Mouse (Mus musculus) kidney, adult 9 months (tissue): ENCODE data around the gene Txndc5.

Experiments
- DNase-seq: peaks from one replicate; pipeline ENCODE4 v3.0.0; 2022

The Txndc5 gene

DNA sequence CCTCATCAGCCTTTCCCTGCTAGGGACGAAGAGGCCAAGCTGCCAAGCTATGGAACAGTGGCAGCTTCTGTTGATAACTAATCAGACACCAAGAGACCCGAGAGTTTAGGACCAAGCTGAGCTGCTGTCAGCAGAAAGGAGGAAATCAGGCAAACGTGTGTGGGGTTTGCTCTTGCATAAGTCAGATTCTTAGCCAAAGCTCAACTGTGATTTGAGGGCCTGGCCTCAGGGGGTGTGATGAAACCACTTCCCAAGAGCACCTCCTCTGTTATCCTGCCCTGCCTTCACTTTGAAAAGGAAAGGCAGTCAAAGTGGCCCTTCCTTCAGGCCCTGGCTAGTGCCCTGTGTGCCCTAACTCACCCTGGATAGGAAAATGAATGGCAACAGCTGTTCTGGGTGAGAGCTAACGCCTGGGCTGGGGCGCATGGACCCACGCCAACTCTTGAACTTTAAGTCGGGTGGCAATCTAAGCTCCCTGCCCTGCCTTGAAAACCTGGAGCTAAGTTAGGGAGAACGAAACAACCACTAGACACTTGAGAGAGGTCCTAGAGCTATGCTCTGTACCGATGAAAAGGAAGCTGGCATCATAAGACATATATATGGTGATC is at the start of gene Txndc5:
Gene Txndc5 (minus strand): TSS at position 138 of the 608 bp plus-strand sequence.
- DNase-seq = no peak

DNA sequence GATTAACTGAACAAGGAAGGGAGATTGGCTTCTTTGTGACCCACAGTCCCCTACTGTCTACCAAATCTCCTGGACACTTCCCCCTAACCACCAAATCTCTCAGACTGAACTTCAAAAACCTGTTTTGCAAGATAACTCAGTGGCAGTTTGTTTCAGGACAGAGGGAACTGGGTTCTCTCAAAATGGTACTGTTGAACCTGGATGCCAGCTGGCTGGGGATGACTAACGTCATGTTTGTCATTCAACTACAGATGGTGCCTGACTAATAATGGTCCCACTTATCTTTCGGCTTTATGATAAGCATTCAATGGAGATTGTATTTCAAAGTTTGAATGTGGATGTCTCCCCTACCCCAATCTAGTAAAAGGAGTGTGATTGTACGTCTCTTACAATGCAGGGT is 46.0 kb upstream of the Txndc5 start:
- no peak for DNase-seq

DNA sequence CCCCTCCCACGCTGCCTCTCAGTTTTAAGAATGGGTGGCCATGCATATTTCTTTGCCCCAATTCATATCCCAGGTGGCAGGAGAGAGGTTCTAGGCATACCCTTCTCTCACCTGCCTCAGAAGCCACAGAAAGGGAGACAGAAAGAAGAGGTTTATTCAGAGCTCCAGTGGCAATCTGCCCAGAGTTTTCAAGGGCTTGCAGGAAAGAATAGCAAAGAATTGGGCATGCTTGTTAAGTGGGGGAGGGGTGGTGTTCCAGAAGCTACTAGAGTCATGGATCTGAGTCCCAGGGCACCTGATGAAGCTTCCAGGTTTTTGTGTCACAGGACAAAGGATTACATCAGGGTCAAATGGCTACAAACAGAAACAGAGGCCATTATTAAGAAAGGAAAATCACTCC is 44.7 kb upstream of the Txndc5 start:
- no peak for DNase-seq

- peak; percentile 68 for DNase-seq
Measured at GRCm38 (mm10) chr13:38565245-38565644, 36.6 kb upstream of the Txndc5 start.

DNA sequence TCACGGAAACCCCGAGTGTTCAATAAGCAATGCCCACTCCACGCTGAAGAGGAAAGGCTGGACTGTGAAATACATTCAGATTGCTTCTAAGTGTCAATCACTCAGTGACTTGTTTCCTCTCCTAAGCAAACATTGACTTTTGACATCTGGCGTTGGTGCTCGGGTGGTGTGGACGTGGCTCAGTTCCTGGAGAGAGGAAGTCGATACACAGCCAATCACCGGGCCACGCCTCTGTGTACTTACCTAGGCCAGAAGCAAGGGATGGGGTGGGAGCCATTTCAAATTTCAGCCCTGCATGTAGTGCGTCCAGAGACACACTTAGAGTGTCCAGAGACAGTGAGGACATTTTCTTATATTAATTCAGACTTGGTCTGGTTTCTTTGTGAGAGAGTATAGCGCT is 26.0 kb upstream of the Txndc5 start:
- DNase-seq = no peak

GRCm38 (mm10) chr13:38554210-38554609 is 25.6 kb upstream of the Txndc5 start:
- DNase-seq = no peak

- no peak for DNase-seq
Measured at GRCm38 (mm10) chr13:38548681-38549080, 20.1 kb upstream of the Txndc5 start.

GRCm38 (mm10) chr13:38547717-38548116 is 19.1 kb upstream of the Txndc5 start:
- no peak for DNase-seq

DNA sequence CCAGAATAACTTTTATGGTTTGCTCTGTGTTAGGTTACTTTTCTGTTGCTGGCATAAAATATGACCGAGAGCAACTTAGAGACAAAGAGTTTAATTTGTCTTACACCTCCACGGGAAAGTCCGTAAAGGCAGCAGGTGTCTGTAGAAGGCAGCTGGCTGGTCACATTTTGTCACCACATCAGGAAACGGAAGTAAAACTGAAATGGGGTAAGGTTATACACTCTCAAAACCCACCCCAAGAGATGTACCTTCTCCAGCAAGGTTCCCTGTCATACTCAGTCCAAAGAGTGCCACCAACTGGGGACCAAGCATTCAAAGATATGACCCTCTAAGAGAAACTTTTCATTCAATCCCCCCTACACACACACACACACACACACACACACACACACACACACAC is 18.1 kb upstream of the Txndc5 start:
- no peak for DNase-seq

GRCm38 (mm10) chr13:38545460-38545859 is 16.8 kb upstream of the Txndc5 start:
- DNase-seq = no peak

DNA sequence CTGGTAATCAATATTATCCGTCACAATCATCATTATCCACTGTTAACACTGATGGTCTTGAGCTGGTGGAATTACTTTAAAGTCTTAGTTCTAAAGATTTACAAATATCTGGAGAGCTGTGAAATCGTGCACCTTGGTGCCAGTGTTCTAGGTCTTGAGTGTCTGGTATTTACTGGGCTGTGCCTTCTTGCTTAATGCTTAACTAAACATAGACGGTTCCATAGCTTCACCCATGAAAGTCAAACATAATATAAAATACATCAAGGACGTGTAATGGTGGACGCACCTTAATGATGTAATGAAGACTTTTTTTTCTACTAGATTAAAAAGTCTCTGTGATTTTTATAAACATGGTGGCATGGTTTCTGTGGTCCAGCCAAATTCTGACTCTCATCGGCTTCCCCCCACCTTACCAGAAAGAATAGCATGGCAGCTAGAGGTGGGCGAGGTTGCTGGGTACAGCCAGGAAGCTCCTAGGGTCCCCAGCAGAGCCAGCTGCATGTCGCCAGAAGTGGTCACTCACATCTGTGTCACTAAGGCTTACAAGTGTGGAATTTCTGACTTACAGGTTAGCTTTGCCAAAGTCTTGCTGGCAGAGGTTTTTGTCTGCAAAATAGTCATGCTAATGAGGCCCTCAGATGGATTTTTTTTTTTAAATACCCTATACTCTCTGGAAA is 16.3 kb upstream of the Txndc5 start:
- no peak for DNase-seq

- no peak for DNase-seq
Measured at GRCm38 (mm10) chr13:38543455-38544125, 15.0 kb upstream of the Txndc5 start.

DNA sequence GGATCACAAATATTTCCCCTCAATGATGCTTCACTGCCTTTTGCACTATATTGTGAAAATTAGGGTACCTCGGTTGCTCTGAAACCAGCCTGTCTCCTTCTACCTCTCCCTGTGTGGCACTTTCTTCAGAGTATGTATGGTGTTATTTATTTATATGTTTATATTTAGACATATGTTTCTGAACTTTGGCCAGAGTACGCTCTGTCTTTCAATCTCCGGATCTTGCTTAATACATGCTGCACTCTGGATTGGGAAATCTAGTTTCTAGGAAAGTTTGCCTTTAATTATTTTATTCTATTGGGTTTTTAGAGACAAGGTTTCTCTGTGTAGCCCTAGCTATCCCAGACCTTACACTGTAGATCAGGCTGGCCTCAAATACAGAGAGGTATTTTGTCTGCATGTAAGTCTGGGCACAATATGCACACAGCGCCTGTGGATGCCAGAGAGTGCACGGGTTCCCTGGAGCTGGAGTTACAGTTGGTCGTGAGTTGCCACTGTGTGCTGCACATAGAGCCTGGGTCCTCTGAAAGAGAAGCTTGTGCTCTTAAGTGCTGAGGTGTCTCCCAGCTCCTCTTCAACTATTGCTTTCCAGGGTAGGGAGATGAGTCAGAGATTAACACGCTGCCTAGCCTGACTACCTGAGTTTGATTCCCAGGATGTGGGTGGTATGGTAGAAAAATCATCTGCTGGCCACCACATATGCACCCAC is 10.7 kb upstream of the Txndc5 start:
- no peak for DNase-seq

GRCm38 (mm10) chr13:38537521-38537920 is 8.9 kb upstream of the Txndc5 start:
- DNase-seq = no peak

- no peak for DNase-seq
Measured at GRCm38 (mm10) chr13:38534731-38535130, 6.1 kb upstream of the Txndc5 start.

- no peak for DNase-seq
Measured at GRCm38 (mm10) chr13:38534016-38534415, 5.4 kb upstream of the Txndc5 start.

- no peak for DNase-seq
Measured at GRCm38 (mm10) chr13:38533461-38533860, 4.8 kb upstream of the Txndc5 start.

GRCm38 (mm10) chr13:38531498-38531897 is 2.9 kb upstream of the Txndc5 start:
- no peak for DNase-seq

DNA sequence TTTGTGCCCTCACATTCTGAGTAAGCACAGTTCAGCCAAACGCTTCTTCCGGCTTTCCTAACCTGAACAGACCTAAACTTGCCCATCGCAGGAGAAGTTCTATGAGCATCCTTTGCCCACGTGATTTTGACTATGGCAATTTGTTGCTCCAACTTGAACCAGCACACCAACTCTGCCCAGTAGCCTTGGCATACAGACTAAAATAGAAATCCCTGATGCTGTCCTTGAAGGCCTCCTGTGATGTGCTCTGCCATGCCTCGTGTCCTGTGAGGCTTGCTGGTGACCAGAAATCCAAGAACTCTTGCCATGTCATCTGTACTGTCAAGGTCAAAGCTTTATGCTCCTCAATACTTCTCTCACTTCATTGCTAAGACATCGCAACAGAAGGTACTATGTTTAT is 952 bp upstream of the Txndc5 start:
- no peak for DNase-seq

GRCm38 (mm10) chr13:38527797-38528650 is 600 bp downstream of the Txndc5 start:
- peak; percentile 90 for DNase-seq

DNA sequence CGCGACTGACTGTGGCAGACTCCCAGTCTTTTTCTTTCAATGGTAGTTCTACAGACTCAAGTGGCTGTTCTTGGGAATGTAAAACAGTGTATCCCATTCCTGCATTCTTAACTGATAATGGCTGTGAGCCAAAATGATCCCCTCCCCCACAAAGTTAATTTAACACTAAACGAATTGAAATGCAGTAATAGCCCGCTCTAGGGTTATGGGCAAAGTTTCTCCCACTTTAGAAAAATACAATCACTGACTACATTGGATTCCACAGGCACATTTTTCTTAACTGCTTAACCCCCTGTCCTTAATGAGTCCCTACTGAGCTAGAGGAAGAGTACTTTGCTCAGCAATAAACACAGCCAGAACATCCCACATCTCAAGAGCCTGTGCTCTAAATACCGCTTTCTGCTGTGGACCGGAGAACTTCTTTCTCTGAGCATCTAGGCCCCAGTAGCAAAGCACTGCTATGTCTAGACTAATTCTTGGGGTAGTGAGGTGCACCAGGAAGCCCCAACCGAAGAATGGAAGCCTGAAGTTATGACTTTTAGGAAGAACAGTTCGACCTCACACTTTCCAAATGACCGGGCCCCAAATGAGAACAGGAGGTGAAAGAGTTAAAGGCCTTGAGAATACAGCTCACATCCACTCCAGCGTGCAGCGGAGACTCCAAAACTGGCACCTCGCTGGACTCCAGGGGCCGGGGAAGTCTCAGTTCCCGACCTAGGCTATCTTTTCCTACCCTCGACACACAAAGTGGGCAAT is 1.4 kb downstream of the Txndc5 start:
- peak; percentile 84 for DNase-seq

DNA sequence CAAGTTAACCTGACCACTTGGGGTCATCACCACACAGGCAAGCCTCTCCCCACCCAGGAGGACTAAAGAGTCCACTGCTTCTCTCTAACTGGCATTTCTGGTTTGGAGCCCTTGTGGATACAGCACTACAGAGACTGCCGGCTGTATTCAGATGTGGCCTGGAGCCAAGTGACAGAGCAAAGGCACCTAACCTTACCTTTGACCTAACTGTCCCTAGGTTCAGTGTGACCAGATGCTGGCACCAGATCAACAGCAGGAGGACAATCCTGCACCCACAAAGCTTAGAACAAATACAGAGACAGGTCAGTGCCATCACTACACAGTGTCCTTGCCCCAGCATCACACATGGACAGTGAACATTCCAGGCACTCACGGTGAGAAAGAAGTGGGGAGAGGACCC is 2.5 kb downstream of the Txndc5 start:
- DNase-seq = peak; percentile 53
